Mouse (Mus musculus): ENCODE measurements around the gene Pbsn.

DNA sequence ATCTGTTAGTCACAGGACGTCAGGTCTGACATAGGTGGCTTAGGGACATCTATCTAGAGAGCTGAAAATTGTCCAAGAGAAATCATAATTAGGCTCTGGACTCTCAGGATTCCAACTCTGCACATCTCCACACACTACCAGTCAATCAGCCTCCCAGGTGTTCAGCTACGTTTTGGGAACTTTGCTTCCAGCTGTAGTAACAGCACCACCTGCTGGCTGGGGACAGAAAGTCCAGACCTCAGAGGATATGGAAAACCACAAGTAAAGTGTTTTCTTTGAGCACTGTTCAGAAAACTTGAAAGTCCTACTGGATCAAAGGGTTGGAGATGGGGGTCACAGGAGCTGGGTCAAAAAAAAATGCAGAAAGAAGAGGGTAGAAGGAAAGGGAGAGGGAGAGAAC, 44.8 kb downstream of the Pbsn start:
- TF ChIP-seq EP300 (optimal IDR thresholded peaks at IDR 0.05), result no peak
- TF ChIP-seq CTCF (IDR thresholded peaks at IDR 0.05; ENCODE audit: low read depth), result peak; percentile 76

Data from stomach, postnatal 0 days (tissue).